Mouse (Mus musculus): Measurements from ENCODE around the gene Daxx. TPM values are rescaled to one million over a fixed set of nuclear protein-coding genes. Genes with fewer than 3 reads are reported as not detected.
"Not testable (repeated sequence)": the region's sequence is repeated elsewhere in the genome, so short reads cannot be mapped to it uniquely, and the experiment has no call there.

Gene Daxx
- total RNA-seq, 2 experiments from 2014 or later, result 21.9 to 24.9 TPM

- peak; percentile 77 to 90 for DNase-seq (ENCODE audit: low spot score in 2 of 2)
These were observed 31.1 kb downstream of the Daxx start, which contains the start of the genes Pfdn6 and Wdr46 for GRCm38 (mm10) chr17:33940206-33940805. Pfdn6 (minus strand) TSS chr17:33940343. Wdr46 (plus strand) TSS chr17:33940660.

GRCm38 (mm10) chr17:33940981-33941380, 31.8 kb downstream of the Daxx start:
- peak in 1 of 2 experiments; percentile 45 for DNase-seq (ENCODE audit: low spot score in 2 of 2)

GRCm38 (mm10) chr17:33941381-33941780, 32.2 kb downstream of the Daxx start:
- no peak for DNase-seq (ENCODE audit: low spot score in 2 of 2)

GRCm38 (mm10) chr17:33943454-33943853, 34.2 kb downstream of the Daxx start:
- DNase-seq (ENCODE audit: low spot score in 2 of 2), result no peak

GRCm38 (mm10) chr17:33947430-33948089, 38.3 kb downstream of the Daxx start:
- no peak for DNase-seq (ENCODE audit: low spot score in 2 of 2)

GRCm38 (mm10) chr17:33948090-33948904, 39.1 kb downstream of the Daxx start:
- DNase-seq (ENCODE audit: low spot score in 2 of 2), result no peak

GRCm38 (mm10) chr17:33948905-33949537, 39.8 kb downstream of the Daxx start:
- DNase-seq (ENCODE audit: low spot score in 2 of 2), result no peak

GRCm38 (mm10) chr17:33950131-33950625, 41.0 kb downstream of the Daxx start:
- DNase-seq (ENCODE audit: low spot score in 2 of 2), result no peak

- DNase-seq (ENCODE audit: low spot score in 2 of 2), result peak; percentile 66 to 83
These were observed 42.1 kb downstream of the Daxx start, which contains the start of gene B3galt4 for GRCm38 (mm10) chr17:33951021-33951946. B3galt4 (minus strand) TSS chr17:33951488.

- not testable (repeated sequence) for DNase-seq (ENCODE audit: low spot score in 2 of 2)
These were observed 42.8 kb downstream of the Daxx start for GRCm38 (mm10) chr17:33952015-33952414.

- no peak for DNase-seq (ENCODE audit: low spot score in 2 of 2)
These were observed 43.7 kb downstream of the Daxx start for GRCm38 (mm10) chr17:33952879-33953278.

- no peak for DNase-seq (ENCODE audit: low spot score in 2 of 2)
These were observed 44.1 kb downstream of the Daxx start for GRCm38 (mm10) chr17:33953310-33953709.

GRCm38 (mm10) chr17:33953961-33954565, 44.8 kb downstream of the Daxx start:
- DNase-seq (ENCODE audit: low spot score in 2 of 2), result no peak

- no peak for DNase-seq (ENCODE audit: low spot score in 2 of 2)
These were observed 45.7 kb downstream of the Daxx start for GRCm38 (mm10) chr17:33954646-33955554.

GRCm38 (mm10) chr17:33955555-33956214, 46.5 kb downstream of the Daxx start, which contains the start of the genes Vps52 and Rps18:
Vps52 (plus strand) TSS chr17:33955812.
Rps18 (minus strand) TSS chr17:33956001.
- DNase-seq (ENCODE audit: low spot score in 2 of 2), result peak; percentile 83 to 92

GRCm38 (mm10) chr17:33956336-33956735, 47.1 kb downstream of the Daxx start:
- no peak for DNase-seq (ENCODE audit: low spot score in 2 of 2)

GRCm38 (mm10) chr17:33957493-33957892, 48.3 kb downstream of the Daxx start:
- DNase-seq (ENCODE audit: low spot score in 2 of 2), result no peak

GRCm38 (mm10) chr17:33958451-33958850, 49.2 kb downstream of the Daxx start:
- DNase-seq (ENCODE audit: low spot score in 2 of 2), result no peak

All from gastrocnemius, postnatal 4 days (tissue).